Comparison of ENCODE assay signal across 10 mouse cellular contexts in genomic region chr14:25611815-25612698, GRCm38 (mm10).
A peak's percentile ranks its signal among the peaks of the same experiment; 100 is the strongest.
DNase-seq lines count a peak whose midpoint lies in the region; ATAC-seq and TF ChIP-seq lines count a peak whose summit lies in the region.
"Had no signal": no experiment of that assay in that cellular context is flagged by ENCODE, and none has a peak within 500 bp of the region (broad histone marks: within the 10 kb centered on the region; RNA-seq: fewer than 3 reads in every experiment).

No protein-coding gene starts in this region.

- TF ChIP-seq CTCF in lung, embryonic 14.5 days (IDR thresholded peaks at IDR 0.05; ENCODE audit: low read depth), result no peak
- TF ChIP-seq CTCF in stomach, postnatal 0 days (IDR thresholded peaks at IDR 0.05; ENCODE audit: low read depth), result no peak

- H3K27me3 ChIP-seq in lung, embryonic 14.5 days (ENCODE audit: insufficient read depth, low read length), result no peaks in the 10 kb centered on the region
- no peaks in the 10 kb centered on the region for H3K27me3 ChIP-seq in hindbrain, embryonic 11.5 days (ENCODE audit: control insufficient read depth, insufficient read depth, low read length)
- H3K27me3 ChIP-seq in limb, embryonic 10.5 days (ENCODE audit: low read depth, poor library complexity, severe bottlenecking), result no peaks in the 10 kb centered on the region
- no peaks in the 10 kb centered on the region for H3K27me3 ChIP-seq in stomach, postnatal 0 days (ENCODE audit: control insufficient read depth, insufficient read depth, low read length)

- no peak for ATAC-seq in lung, embryonic 14.5 days (ENCODE audit: insufficient read depth)
- no peak for ATAC-seq in hindbrain, embryonic 11.5 days (ENCODE audit: low FRiP score)
- ATAC-seq in stomach, postnatal 0 days (ENCODE audit: low FRiP score, low TSS enrichment), result no peak
- no peak for ATAC-seq in megakaryocyte progenitor cell, adult 5-6 weeks (replicated peaks; ENCODE audit: poor library complexity)

- 0 out of 2 replicates have a peak overlapping the region, but pooled peaks have one; percentile 0 for H3K9ac ChIP-seq in lung, embryonic 14.5 days
- no peak overlapping the region for H3K9ac ChIP-seq in hindbrain, embryonic 11.5 days (ENCODE audit: low read depth, low read length)
- H3K9ac ChIP-seq in stomach, postnatal 0 days (ENCODE audit: low read length), result peak overlapping the region; percentile 31; the same call in 1 of the 2 replicates
- H3K9ac ChIP-seq: liver, embryonic 15.5 days had no signal

- H3K36me3 ChIP-seq in lung, embryonic 14.5 days (ENCODE audit: insufficient read depth), result no peaks in the 10 kb centered on the region
- H3K36me3 ChIP-seq in hindbrain, embryonic 11.5 days (ENCODE audit: control insufficient read depth, insufficient read depth, low read length), result no peaks in the 10 kb centered on the region
- H3K36me3 ChIP-seq in limb, embryonic 10.5 days, result peaks cover 59% of the 10 kb centered on the region
- peaks cover 4% of the 10 kb centered on the region; the same call in 1 of the 2 replicates for H3K36me3 ChIP-seq in stomach, postnatal 0 days (ENCODE audit: control insufficient read depth, insufficient read depth, low read length)
- H3K36me3 ChIP-seq: liver, embryonic 15.5 days had no signal

- H3K4me3 ChIP-seq in lung, embryonic 14.5 days (ENCODE audit: low read depth, low read length), result no peak overlapping the region
- no peak overlapping the region for H3K4me3 ChIP-seq in hindbrain, embryonic 11.5 days (ENCODE audit: low read depth, low read length)
- H3K4me3 ChIP-seq in limb, embryonic 10.5 days, result no peak overlapping the region
- no peak overlapping the region for H3K4me3 ChIP-seq in stomach, postnatal 0 days (ENCODE audit: low read depth, low read length)
- H3K4me3 ChIP-seq: liver, embryonic 15.5 days had no signal

- no peaks in the 10 kb centered on the region for H3K9me3 ChIP-seq in lung, embryonic 14.5 days (ENCODE audit: low read depth, low read length)
- H3K9me3 ChIP-seq in hindbrain, embryonic 11.5 days (ENCODE audit: control insufficient read depth, low read length), result no peaks in the 10 kb centered on the region
- H3K9me3 ChIP-seq in limb, embryonic 10.5 days (replicated peaks), result no peaks in the 10 kb centered on the region
- H3K9me3 ChIP-seq in stomach, postnatal 0 days (ENCODE audit: control insufficient read depth, low read length), result no peaks in the 10 kb centered on the region
- H3K9me3 ChIP-seq: liver, embryonic 15.5 days had no signal

- peaks cover 36% of the 10 kb centered on the region for H3K4me1 ChIP-seq in lung, embryonic 14.5 days (ENCODE audit: insufficient read depth)
- peaks cover 21% of the 10 kb centered on the region for H3K4me1 ChIP-seq in hindbrain, embryonic 11.5 days (replicated peaks; ENCODE audit: control insufficient read depth, insufficient read depth, low read length)
- peaks cover 61% of the 10 kb centered on the region for H3K4me1 ChIP-seq in limb, embryonic 10.5 days
- peaks cover 22% of the 10 kb centered on the region for H3K4me1 ChIP-seq in stomach, postnatal 0 days (replicated peaks; ENCODE audit: control insufficient read depth, insufficient read depth)

- 54% methylated on average over 10 of the region's 10 CpGs for WGBS in lung, embryonic 14.5 days
- WGBS in hindbrain, embryonic 11.5 days, result 77% methylated on average over 10 of the region's 10 CpGs
- WGBS in limb, embryonic 10.5 days, result 71% methylated on average over 10 of the region's 10 CpGs
- 51% methylated on average over 10 of the region's 10 CpGs for WGBS in stomach, postnatal 0 days

- no peak for TF ChIP-seq EP300 in stomach, postnatal 0 days (optimal IDR thresholded peaks at IDR 0.05)

- DNase-seq in lung, embryonic 14.5 days, result no peak
- DNase-seq in lung, postnatal 14 days, result no peak
- no peak for DNase-seq in hindbrain, embryonic 11.5 days (ENCODE audit: low spot score)
- no peak for DNase-seq in limb, embryonic 10.5 days (ENCODE audit: low spot score)
- DNase-seq in stomach, postnatal 0 days (ENCODE audit: low spot score), result no peak
- DNase-seq in testis, postnatal 14 days (ENCODE audit: low spot score), result no peak
- DNase-seq: cerebellum, postnatal 36 days; right cerebral cortex, postnatal 25 days had no signal

- no peak overlapping the region for H3K4me2 ChIP-seq in lung, embryonic 14.5 days
- no peak overlapping the region for H3K4me2 ChIP-seq in hindbrain, embryonic 11.5 days (replicated peaks; ENCODE audit: low read depth, low read length)
- H3K4me2 ChIP-seq in stomach, postnatal 0 days (replicated peaks; ENCODE audit: low read depth), result no peak overlapping the region
- H3K4me2 ChIP-seq: liver, embryonic 15.5 days had no signal

- H3K27ac ChIP-seq in lung, embryonic 14.5 days (ENCODE audit: low read depth), result no peak overlapping the region
- H3K27ac ChIP-seq in hindbrain, embryonic 11.5 days (ENCODE audit: low read depth, low read length), result 0 out of 2 replicates have a peak overlapping the region, but pooled peaks have one; percentile 18
- peak overlapping the region; percentile 61; the same call in 1 of the 2 replicates for H3K27ac ChIP-seq in limb, embryonic 10.5 days
- H3K27ac ChIP-seq in stomach, postnatal 0 days (replicated peaks), result no peak overlapping the region
- H3K27ac ChIP-seq: liver, embryonic 15.5 days had no signal

Comparison
In these comparisons a context has a peak if more than half of its experiments do, and no peak if none do; other contexts are left out.
1. H3K27ac ChIP-seq: peak in hindbrain, embryonic 11.5 days (single experiment) and limb, embryonic 10.5 days (single experiment); none in lung, embryonic 14.5 days (single experiment) and stomach, postnatal 0 days (single experiment).